Mouse (Mus musculus): ENCODE results near the gene Maff. TPM values are rescaled to one million over a fixed set of nuclear protein-coding genes. Genes with fewer than 3 reads are reported as not detected.

Maff gene
- polyA plus RNA-seq, 1 experiment from 2014 or later = 7.1 TPM

DNA sequence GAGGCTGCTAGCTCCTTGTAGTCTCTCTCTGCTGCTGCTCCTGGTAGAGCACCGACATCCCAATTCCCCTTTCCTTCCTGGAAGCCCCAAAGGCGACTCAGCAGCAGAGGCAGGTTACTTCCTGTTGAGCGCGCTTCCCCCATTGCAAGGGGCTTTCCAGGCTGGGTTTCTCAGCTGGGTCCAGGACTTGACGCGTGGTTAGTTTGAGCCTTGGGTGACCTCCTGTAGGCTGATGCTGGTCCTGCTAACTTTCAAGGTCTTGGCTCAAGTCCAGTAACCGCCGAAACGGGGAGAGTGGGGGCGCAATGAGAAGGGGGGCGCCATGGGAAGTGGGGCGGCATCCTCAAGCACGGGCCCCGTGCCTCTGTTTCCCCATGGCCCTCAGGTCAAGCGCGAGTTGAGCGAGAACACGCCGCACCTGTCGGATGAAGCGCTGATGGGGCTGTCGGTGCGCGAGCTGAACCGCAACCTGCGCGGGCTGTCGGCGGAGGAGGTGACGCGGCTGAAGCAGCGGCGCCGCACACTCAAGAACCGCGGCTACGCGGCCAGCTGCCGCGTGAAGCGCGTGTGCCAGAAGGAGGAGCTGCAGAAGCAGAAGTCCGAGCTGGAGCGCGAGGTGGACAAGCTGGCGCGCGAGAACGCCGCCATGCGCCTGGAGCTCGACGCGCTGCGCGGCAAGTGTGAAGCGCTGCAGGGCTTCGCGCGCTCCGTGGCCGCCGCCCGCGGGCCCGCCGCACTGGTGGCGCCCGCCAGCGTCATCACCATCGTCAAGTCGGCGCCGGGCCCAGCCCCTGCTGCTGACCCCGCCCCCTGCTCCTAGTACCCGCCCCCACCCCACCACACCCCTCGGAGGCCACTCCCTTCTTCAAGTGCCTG lies 10.9 kb downstream of the Maff start:
- Histone ChIP-seq H3K36me3 (ENCODE audit: control insufficient read depth, insufficient read depth, low read length) (peaks cover 7% of the 10 kb centered on the region; the same call in 1 of the 2 replicates), H3K9ac (ENCODE audit: low read depth, low read length) (peak overlapping the region; percentile 75), H3K4me1 (ENCODE audit: control insufficient read depth, insufficient read depth, low read length) (peaks cover 56% of the 10 kb centered on the region), H3K4me3 (ENCODE audit: low read length) (peak overlapping the region; percentile 55), H3K9me3 (ENCODE audit: control insufficient read depth, low read length) (no peaks in the 10 kb centered on the region), H3K27me3 (replicated peaks; ENCODE audit: control insufficient read depth, insufficient read depth, low read length) (no peaks in the 10 kb centered on the region), H3K4me2 (ENCODE audit: low read depth, low read length) (peak overlapping the region; percentile 94), H3K27ac (ENCODE audit: low read length) (peak overlapping the region; percentile 87)
- peak; percentile 86 for ATAC-seq
- WGBS = under 1% methylated on average over 77 of the region's 77 CpGs

DNA sequence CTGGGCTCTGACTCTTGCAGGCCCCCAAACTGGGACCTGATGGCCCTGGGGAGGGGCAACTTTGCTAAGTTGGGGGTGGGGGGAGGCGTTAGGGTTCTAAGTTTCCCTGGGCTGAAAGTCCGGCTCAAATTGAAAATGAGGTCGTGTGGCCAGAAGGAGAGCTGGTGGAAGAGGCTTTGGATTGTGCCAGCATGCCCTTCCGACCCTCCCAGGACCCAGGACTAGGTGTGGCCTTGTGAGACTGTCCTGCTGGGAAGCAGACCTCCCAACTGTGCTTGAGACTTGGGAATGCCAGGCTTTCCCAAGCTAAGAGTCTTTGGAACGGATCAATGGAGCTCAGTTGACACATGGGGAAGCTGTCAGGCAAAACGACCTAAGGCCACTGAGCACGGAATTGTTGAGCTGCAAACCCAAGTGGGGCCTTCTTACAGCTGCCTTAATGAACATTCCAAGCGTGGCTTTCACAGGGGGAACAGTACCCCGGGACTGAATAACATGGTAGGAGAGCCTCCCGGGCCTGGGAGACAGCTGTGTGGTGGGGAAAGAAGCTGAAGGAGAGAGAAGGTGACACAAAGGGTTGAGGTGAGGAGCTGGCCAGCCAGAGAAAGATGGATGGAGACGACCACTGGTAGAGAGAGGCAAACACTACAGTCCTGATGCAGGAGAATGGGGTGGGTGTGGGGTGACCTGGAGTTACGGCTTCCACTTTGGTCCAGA lies 11.7 kb downstream of the Maff start:
- Histone ChIP-seq H3K9me3 (ENCODE audit: control insufficient read depth, low read length) (no peaks in the 10 kb centered on the region), H3K36me3 (ENCODE audit: control insufficient read depth, insufficient read depth, low read length) (peaks cover 11% of the 10 kb centered on the region), H3K4me2 (ENCODE audit: low read depth, low read length) (peak overlapping the region; percentile 94), H3K27me3 (replicated peaks; ENCODE audit: control insufficient read depth, insufficient read depth, low read length) (no peaks in the 10 kb centered on the region), H3K9ac (ENCODE audit: low read depth, low read length) (peak overlapping the region; percentile 75), H3K4me1 (ENCODE audit: control insufficient read depth, insufficient read depth, low read length) (peaks cover 47% of the 10 kb centered on the region), H3K27ac (ENCODE audit: low read length) (peak overlapping the region; percentile 78), H3K4me3 (ENCODE audit: low read length) (peak overlapping the region; percentile 55; the same call in 1 of the 2 replicates)
- ATAC-seq = peak; percentile 18
- 38% methylated on average over 12 of the region's 12 CpGs for WGBS

- no peak for ATAC-seq
- Histone ChIP-seq H3K4me3 (ENCODE audit: low read length) (no peak overlapping the region), H3K27ac (ENCODE audit: low read length) (0 out of 2 replicates have a peak overlapping the region, but pooled peaks have one; percentile 24), H3K4me2 (ENCODE audit: low read depth, low read length) (no peak overlapping the region), H3K36me3 (ENCODE audit: control insufficient read depth, insufficient read depth, low read length) (peaks cover 11% of the 10 kb centered on the region), H3K27me3 (replicated peaks; ENCODE audit: control insufficient read depth, insufficient read depth, low read length) (no peaks in the 10 kb centered on the region), H3K9ac (ENCODE audit: low read depth, low read length) (no peak overlapping the region), H3K4me1 (ENCODE audit: control insufficient read depth, insufficient read depth, low read length) (peaks cover 42% of the 10 kb centered on the region), H3K9me3 (ENCODE audit: control insufficient read depth, low read length) (no peaks in the 10 kb centered on the region)
- WGBS = 11% methylated on average over 6 of the region's 6 CpGs
Measured at GRCm38 (mm10) chr15:79359954-79360353, 13.5 kb downstream of the Maff start.

- H3K27me3 ChIP-seq (replicated peaks; ENCODE audit: control insufficient read depth, insufficient read depth, low read length) = no peaks in the 10 kb centered on the region
- no peak overlapping the region for H3K4me3 ChIP-seq (ENCODE audit: low read length)
- 51% methylated on average over 7 of the region's 7 CpGs for WGBS
- H3K9ac ChIP-seq (ENCODE audit: low read depth, low read length) = no peak overlapping the region
- H3K4me2 ChIP-seq (ENCODE audit: low read depth, low read length) = no peak overlapping the region
- peaks cover 16% of the 10 kb centered on the region for H3K36me3 ChIP-seq (ENCODE audit: control insufficient read depth, insufficient read depth, low read length)
- no peaks in the 10 kb centered on the region for H3K9me3 ChIP-seq (ENCODE audit: control insufficient read depth, low read length)
- 0 out of 2 replicates have a peak overlapping the region, but pooled peaks have one; percentile 24 for H3K27ac ChIP-seq (ENCODE audit: low read length)
- H3K4me1 ChIP-seq (ENCODE audit: control insufficient read depth, insufficient read depth, low read length) = peaks cover 42% of the 10 kb centered on the region
- no peak for ATAC-seq
Measured at GRCm38 (mm10) chr15:79360371-79360770, 13.9 kb downstream of the Maff start.

GRCm38 (mm10) chr15:79361023-79361422 lies 14.6 kb downstream of the Maff start:
- Histone ChIP-seq H3K27me3 (replicated peaks; ENCODE audit: control insufficient read depth, insufficient read depth, low read length) (no peaks in the 10 kb centered on the region), H3K4me3 (ENCODE audit: low read length) (no peak overlapping the region), H3K4me1 (ENCODE audit: control insufficient read depth, insufficient read depth, low read length) (peaks cover 39% of the 10 kb centered on the region), H3K36me3 (ENCODE audit: control insufficient read depth, insufficient read depth, low read length) (peaks cover 16% of the 10 kb centered on the region), H3K4me2 (ENCODE audit: low read depth, low read length) (no peak overlapping the region), H3K27ac (ENCODE audit: low read length) (peak overlapping the region; percentile 26; the same call in 1 of the 2 replicates), H3K9ac (ENCODE audit: low read depth, low read length) (peak overlapping the region; percentile 20; the same call in 1 of the 2 replicates), H3K9me3 (ENCODE audit: control insufficient read depth, low read length) (no peaks in the 10 kb centered on the region)
- 41% methylated on average over 4 of the region's 4 CpGs for WGBS
- no peak for ATAC-seq

DNA sequence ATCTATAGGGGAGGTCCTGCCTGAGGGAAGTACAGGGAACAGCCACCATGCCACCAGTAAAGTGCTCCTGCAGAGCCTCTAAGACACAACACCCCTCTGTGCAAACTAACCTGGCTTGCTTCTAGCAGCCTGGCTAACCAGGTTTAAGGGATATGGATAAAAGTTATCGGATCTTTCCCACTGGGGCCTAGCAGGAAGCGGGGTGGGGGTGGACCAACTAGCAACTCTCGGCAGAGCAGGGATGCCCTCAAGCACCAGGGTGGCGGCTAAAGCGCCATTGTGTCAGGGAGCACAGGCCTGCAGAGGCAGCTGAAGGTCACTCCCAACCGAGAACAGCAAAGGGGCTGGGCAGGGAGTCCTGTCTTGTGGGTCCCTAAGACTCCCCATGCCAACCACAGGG lies 17.7 kb downstream of the Maff start:
- Histone ChIP-seq H3K9me3 (ENCODE audit: control insufficient read depth, low read length) (no peaks in the 10 kb centered on the region), H3K4me2 (ENCODE audit: low read depth, low read length) (no peak overlapping the region), H3K9ac (ENCODE audit: low read depth, low read length) (no peak overlapping the region), H3K27ac (ENCODE audit: low read length) (no peak overlapping the region), H3K4me1 (ENCODE audit: control insufficient read depth, insufficient read depth, low read length) (peaks cover 43% of the 10 kb centered on the region), H3K4me3 (ENCODE audit: low read length) (no peak overlapping the region), H3K27me3 (replicated peaks; ENCODE audit: control insufficient read depth, insufficient read depth, low read length) (no peaks in the 10 kb centered on the region), H3K36me3 (ENCODE audit: control insufficient read depth, insufficient read depth, low read length) (peaks cover 16% of the 10 kb centered on the region)
- WGBS = 72% methylated on average over 6 of the region's 6 CpGs
- no peak for ATAC-seq

GRCm38 (mm10) chr15:79365068-79365467 lies 18.6 kb downstream of the Maff start:
- H3K36me3 ChIP-seq (ENCODE audit: control insufficient read depth, insufficient read depth, low read length) = peaks cover 16% of the 10 kb centered on the region

GRCm38 (mm10) chr15:79366402-79366801 lies 20.0 kb downstream of the Maff start:
- ATAC-seq = no peak
- no peak overlapping the region for H3K4me2 ChIP-seq (ENCODE audit: low read depth, low read length)
- H3K36me3 ChIP-seq (ENCODE audit: control insufficient read depth, insufficient read depth, low read length) = peaks cover 15% of the 10 kb centered on the region
- H3K27me3 ChIP-seq (replicated peaks; ENCODE audit: control insufficient read depth, insufficient read depth, low read length) = no peaks in the 10 kb centered on the region
- 95% methylated on average over 5 of the region's 5 CpGs for whole genome bisulfite sequencing
- H3K4me3 ChIP-seq (ENCODE audit: low read length) = no peak overlapping the region
- H3K9ac ChIP-seq (ENCODE audit: low read depth, low read length) = no peak overlapping the region
- peaks cover 41% of the 10 kb centered on the region for H3K4me1 ChIP-seq (ENCODE audit: control insufficient read depth, insufficient read depth, low read length)
- H3K27ac ChIP-seq (ENCODE audit: low read length) = no peak overlapping the region
- no peaks in the 10 kb centered on the region for H3K9me3 ChIP-seq (ENCODE audit: control insufficient read depth, low read length)

More at GRCm38 (mm10) chr15:79365068-79365467, 18.6 kb downstream of the Maff start:
- ATAC-seq = no peak
- H3K27ac ChIP-seq (ENCODE audit: low read length) = no peak overlapping the region
- H3K4me1 ChIP-seq (ENCODE audit: control insufficient read depth, insufficient read depth, low read length) = peaks cover 47% of the 10 kb centered on the region
- no peaks in the 10 kb centered on the region for H3K27me3 ChIP-seq (replicated peaks; ENCODE audit: control insufficient read depth, insufficient read depth, low read length)
- no peak overlapping the region for H3K4me2 ChIP-seq (ENCODE audit: low read depth, low read length)
- no peaks in the 10 kb centered on the region for H3K9me3 ChIP-seq (ENCODE audit: control insufficient read depth, low read length)
- H3K4me3 ChIP-seq (ENCODE audit: low read length) = no peak overlapping the region
- WGBS = 94% methylated on average over 12 of the region's 12 CpGs
- H3K9ac ChIP-seq (ENCODE audit: low read depth, low read length) = no peak overlapping the region

- peak overlapping the region; percentile 93 for H3K27ac ChIP-seq (ENCODE audit: low read length)
- peak; percentile 91 for ATAC-seq
- H3K9me3 ChIP-seq (ENCODE audit: control insufficient read depth, low read length) = no peaks in the 10 kb centered on the region
- peaks cover 6% of the 10 kb centered on the region; the same call in 1 of the 2 replicates for H3K36me3 ChIP-seq (ENCODE audit: control insufficient read depth, insufficient read depth, low read length)
- WGBS = 22% methylated on average over 14 of the region's 14 CpGs
- H3K4me2 ChIP-seq (ENCODE audit: low read depth, low read length) = peak overlapping the region; percentile 44
- H3K4me3 ChIP-seq (ENCODE audit: low read length) = peak overlapping the region; percentile 22; the same call in 1 of the 2 replicates
- H3K4me1 ChIP-seq (ENCODE audit: control insufficient read depth, insufficient read depth, low read length) = peaks cover 36% of the 10 kb centered on the region
- no peaks in the 10 kb centered on the region for H3K27me3 ChIP-seq (replicated peaks; ENCODE audit: control insufficient read depth, insufficient read depth, low read length)
- H3K9ac ChIP-seq (ENCODE audit: low read depth, low read length) = peak overlapping the region; percentile 65
Measured at GRCm38 (mm10) chr15:79368313-79368811, 21.9 kb downstream of the Maff start.
